Mouse (Mus musculus): ENCODE results near the gene Gpbp1. TPM values are rescaled to one million over a fixed set of nuclear protein-coding genes. Genes with fewer than 3 reads are reported as not detected.

Gene Gpbp1
- 10 to 100 TPM; 46.0 to 50.7 TPM for total RNA-seq (2021)
- long read RNA-seq, experiment 1, transcript Gpbp1-201 (13 exons, 3,694 nt), result minor isoform, 22 of 76 reads
- long read RNA-seq, experiment 1, transcript Gpbp1-202 (12 exons, 3,299 nt), result major isoform, 42 of 76 reads
- long read RNA-seq, experiment 1, partial matches to known transcripts, result 3 of 76 reads
- long read RNA-seq, experiment 1, other reads (novel, unspliced or antisense), result 9 of 76 reads
- long read RNA-seq, experiment 2, transcript Gpbp1-202 (12 exons, 3,299 nt), result major isoform, 34 of 90 reads
- long read RNA-seq, experiment 2, transcript Gpbp1-201 (13 exons, 3,694 nt), result minor isoform, 27 of 90 reads
- long read RNA-seq, experiment 2, partial matches to known transcripts, result 2 of 90 reads
- long read RNA-seq, experiment 2, other reads (novel, unspliced or antisense), result 27 of 90 reads

GRCm38 (mm10) chr13:111489802-111490723 is at the start of gene Gpbp1:
Gpbp1 (minus strand) TSS chr13:111490111.
- intact Hi-C loops (cut with DNase I), result loop anchor here (2.0 to 5.0 kb wide), 2 partner anchors 195 to 232 kb away; no protein-coding TSS in a partner anchor
- DNase-seq, result peak; percentile 99

- intact Hi-C loops (cut with DNase I), result loop anchor here (10.0 kb wide), 1 partner anchor 83 kb away; no protein-coding TSS in a partner anchor
- no peak for DNase-seq
These were observed 47.8 kb upstream of the Gpbp1 start for GRCm38 (mm10) chr13:111537718-111538117.

- intact Hi-C loops (cut with DNase I), result loop anchor here (10.0 kb wide), 1 partner anchor 82 kb away; no protein-coding TSS in a partner anchor
- no peak for DNase-seq
These were observed 46.4 kb upstream of the Gpbp1 start for GRCm38 (mm10) chr13:111536207-111536887.

GRCm38 (mm10) chr13:111534131-111534530 is 44.2 kb upstream of the Gpbp1 start:
- DNase-seq, result no peak
- intact Hi-C loops (cut with DNase I), result loop anchor here (5.0 to 10.0 kb wide), 2 partner anchors 79 to 208 kb away; no protein-coding TSS in a partner anchor

DNA sequence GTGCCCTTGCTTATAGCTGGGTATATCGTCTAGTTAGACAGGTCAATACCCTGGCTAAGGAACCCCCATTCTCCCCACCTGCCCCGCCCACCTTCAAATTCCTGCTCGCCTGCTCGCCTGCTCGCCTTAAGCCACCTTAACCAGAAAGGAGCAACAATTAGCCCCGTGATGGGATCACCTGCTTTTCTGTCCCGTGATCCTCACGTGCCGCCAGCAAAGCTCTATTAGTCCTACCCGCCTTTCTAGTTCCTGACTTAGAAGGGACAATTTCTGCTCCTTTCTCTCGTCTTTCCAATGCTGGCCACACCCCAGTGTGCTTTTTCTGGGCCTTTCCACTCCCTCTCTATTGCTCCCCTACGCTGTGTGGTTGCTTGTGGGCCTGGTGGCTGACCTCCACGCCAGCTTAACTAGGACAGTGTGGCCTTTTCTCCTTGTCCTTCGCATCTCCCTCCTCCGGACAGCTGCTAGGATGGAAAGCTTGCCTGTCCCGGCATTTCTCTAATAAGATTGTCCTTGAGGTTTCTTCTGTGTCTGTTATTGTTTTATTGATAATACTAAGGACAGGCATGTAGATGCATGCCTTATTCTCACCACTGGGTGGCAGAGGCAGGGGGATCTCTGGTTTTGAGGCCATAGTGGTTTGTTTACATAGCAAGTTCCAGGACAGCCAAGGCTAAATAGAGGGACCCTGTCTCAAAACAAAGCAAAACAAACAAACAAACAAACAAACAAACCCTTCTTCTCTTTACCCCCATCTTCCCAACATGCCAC is 42.5 kb upstream of the Gpbp1 start:
- intact Hi-C loops (cut with DNase I), result loop anchor here (5.0 to 10.0 kb wide), 2 partner anchors 78 to 210 kb away; no protein-coding TSS in a partner anchor
- DNase-seq, result no peak

DNA sequence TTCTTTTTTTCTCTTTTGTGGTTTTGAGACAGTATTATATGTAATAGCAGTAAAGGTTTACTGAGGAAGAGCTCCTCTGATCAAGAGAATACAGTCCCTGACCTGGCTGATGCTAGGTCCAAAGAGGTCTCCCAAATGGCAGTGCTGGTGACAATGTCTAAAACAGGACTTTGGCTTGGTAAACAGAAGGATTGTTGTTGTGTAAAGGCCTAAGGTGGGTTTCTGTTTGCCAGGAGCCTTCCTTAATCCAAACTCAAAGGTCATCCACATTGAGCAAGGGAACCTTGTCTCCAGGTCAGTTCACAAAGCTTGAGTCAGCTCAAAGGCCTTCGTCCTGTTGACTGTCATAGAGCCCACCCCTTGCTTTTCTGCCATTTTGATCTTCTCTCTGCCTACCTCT is 41.8 kb upstream of the Gpbp1 start:
- no peak for DNase-seq
- intact Hi-C loops (cut with DNase I), result loop anchor here (5.0 to 10.0 kb wide), 2 partner anchors 77 to 211 kb away; no protein-coding TSS in a partner anchor

- DNase-seq, result no peak
- intact Hi-C loops (cut with DNase I), result no loop called here
These were observed 34.4 kb upstream of the Gpbp1 start for GRCm38 (mm10) chr13:111524277-111524676.

GRCm38 (mm10) chr13:111522336-111522735 is 32.4 kb upstream of the Gpbp1 start:
- DNase-seq, result no peak
- intact Hi-C loops (cut with DNase I), result no loop called here

DNA sequence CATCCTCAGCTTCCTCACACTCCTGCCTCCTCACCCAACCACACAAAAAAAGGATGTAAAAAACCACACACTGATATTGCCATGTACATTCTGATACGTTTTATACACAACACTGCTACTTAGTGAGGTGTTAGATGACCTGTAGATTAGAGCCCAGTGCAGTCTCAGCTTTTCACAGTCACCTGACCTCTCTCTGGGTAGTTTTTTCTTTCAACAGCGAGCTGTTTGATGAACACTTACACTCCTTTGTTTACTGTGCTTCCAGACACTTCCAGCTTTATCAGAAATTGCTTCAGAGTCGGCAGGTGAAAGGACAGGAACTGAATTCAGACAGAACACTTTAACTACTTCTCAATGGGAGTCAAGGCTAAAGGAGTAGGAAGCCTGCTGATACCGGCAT is 30.5 kb upstream of the Gpbp1 start:
- no peak for DNase-seq
- intact Hi-C loops (cut with DNase I), result no loop called here

DNA sequence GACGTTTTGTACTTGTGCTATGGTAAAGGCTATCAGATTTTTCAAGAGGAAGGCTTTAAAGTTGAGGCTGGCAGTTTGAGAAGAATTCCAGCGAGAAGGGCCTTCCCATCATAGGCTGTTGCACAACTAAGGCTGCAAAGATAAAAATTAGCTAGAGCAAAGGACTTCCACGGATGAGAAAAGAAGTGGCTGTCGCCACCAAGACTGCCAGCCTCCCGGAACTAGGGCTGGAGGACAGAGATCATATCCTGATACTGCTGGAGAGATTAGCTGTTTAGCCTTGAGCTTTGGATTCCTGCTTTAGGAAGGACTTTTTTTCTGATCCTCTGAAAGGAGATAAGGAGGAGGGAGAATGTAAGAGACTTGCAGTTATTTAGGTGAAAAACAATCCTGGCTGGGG is 28.4 kb upstream of the Gpbp1 start:
- DNase-seq, result no peak
- intact Hi-C loops (cut with DNase I), result no loop called here

GRCm38 (mm10) chr13:111516385-111517150 is 26.7 kb upstream of the Gpbp1 start:
- no peak for DNase-seq
- intact Hi-C loops (cut with DNase I), result no loop called here

DNA sequence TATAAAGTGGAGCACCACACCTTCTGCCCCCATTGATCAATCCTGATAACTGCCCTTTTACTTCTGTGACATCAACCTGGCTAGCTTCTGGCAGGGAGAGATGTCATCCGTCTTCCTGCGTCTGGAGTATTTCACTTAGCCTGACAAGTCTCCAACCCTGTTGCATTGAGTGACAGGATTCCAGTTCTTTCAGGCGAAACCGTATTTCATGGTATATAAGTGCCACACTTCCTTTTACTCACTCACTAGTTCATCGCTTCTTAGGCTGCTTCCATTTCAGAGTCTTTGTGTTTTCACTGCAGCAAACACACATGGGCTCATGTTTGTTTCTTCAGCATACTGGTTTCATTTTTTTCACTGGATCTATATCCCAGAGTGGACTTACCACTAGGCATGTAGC is 19.5 kb upstream of the Gpbp1 start:
- no peak for DNase-seq
- intact Hi-C loops (cut with DNase I), result no loop called here

DNA sequence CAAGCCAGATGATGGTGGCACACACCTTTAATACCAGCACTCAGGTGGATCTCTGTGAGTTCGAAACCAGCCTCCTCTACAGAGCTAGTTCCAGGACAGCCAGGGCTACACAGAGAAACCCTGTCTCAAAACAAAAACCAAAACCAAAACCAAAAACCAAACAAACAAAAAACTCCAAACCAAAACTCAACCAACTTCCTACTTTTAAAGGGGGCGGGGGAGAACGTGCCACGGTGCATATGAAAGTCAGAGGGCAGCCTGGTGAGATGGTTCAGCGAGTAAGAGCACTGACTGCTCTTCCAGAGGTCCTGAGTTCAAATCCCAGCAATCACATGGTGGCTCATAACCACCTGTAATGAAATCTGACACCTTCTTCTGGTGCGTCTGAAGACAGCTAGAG is 18.7 kb upstream of the Gpbp1 start:
- no peak for DNase-seq
- intact Hi-C loops (cut with DNase I), result no loop called here

DNA sequence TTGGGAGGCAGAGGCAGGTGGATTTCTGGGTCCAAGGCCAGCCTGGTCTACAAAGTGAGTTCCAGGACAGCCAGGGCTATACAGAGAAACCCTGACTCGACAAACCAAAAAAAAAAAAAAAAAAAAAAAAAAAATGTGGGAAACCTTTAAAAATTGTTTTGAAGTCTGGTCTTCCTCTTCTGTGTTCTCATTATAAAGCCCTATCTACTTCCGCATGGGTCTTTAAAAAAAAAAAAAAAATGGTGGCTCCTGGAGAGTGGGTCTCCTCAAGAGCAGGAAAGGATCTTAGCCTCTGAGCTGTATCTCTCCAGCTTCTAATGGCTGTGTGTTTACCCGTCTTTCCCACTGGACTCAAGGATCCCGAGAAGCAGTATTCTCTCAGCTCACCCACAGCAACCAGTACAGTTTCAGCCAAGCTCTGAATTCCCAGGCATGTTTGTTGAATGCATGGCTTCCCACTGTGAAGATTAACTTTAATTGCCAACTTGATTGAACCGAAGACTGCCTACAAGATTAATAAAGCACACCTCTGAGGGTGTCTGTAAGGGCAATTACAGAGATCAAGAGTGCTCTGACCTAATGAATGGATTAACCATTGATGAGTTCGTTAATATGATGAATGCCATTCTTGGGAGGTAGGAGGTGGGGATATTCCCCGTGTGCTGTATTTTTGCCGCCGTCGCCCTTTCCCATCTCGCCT is 4.6 kb upstream of the Gpbp1 start:
- no peak for DNase-seq
- intact Hi-C loops (cut with DNase I), result no loop called here

- intact Hi-C loops (cut with DNase I), result loop anchor here (2.0 kb wide), 1 partner anchor 194 kb away; no protein-coding TSS in a partner anchor
- no peak for DNase-seq
These were observed 1.3 kb upstream of the Gpbp1 start for GRCm38 (mm10) chr13:111491046-111491756.

DNA sequence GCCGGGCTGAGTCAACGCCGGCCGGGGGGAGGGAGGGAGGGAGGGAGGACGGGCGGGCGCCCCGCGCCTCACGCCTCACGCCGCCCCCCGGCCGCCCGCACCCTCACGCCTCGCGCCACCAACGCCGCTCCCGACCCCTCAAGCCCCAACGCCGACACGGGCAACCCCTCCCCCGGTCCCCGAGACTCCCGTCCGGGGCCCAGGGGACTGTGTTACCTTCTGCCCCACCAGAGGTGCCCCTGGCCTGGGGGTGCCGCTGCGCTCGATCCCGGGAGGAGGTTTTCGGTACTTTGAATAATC is 459 bp downstream of the Gpbp1 start:
- DNase-seq, result no peak
- intact Hi-C loops (cut with DNase I), result loop anchor here (5.0 kb wide), 1 partner anchor 233 kb away; no protein-coding TSS in a partner anchor

- intact Hi-C loops (cut with DNase I), result loop anchor here (5.0 kb wide), 1 partner anchor 233 kb away; no protein-coding TSS in a partner anchor
- DNase-seq, result peak; percentile 52
These were observed 1.0 kb downstream of the Gpbp1 start for GRCm38 (mm10) chr13:111488651-111489501.

Data from heart, postnatal 14 days (tissue).